Mouse (Mus musculus): Measurements from ENCODE around the gene Il1rapl1.

DNA sequence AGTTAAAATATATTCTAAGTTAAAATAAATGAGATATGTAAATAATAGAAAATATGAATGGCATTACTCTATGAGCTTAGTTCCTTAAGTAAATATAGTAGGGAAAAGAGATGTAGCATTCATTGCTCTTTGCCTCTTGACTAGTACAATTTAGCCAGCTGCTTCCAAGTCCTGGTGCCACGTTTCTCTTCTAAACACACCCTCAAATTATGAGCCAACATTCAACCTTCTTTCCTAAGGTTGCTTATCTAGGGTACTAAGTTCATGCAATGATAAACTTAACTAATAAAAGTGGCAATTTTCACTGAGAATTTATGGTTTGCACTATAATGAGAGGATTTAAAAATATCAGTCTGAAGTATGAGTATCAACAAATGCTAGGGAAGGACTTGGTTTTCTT, 218.3 kb downstream of the Il1rapl1 start:
- TF ChIP-seq POLR2A (IDR thresholded peaks at IDR 0.05; ENCODE audit: borderline replicate concordance, control insufficient read depth, low read depth, low read length) (no peak), CTCF (IDR thresholded peaks at IDR 0.05; ENCODE audit: control insufficient read depth, insufficient read depth, low read length) (no peak)
